Mouse (Mus musculus): ENCODE measurements around the gene Zcchc24. TPM values are rescaled to one million over a fixed set of nuclear protein-coding genes. Genes with fewer than 3 reads are reported as not detected.

The Zcchc24 gene
- polyA plus RNA-seq, 2 experiments, result 5.7 TPM

GRCm38 (mm10) chr14:25665314-25665970 lies 103.4 kb downstream of the Zcchc24 start:
- Histone ChIP-seq H3K27me3 (ENCODE audit: control insufficient read depth, insufficient read depth, low read length) (no peaks in the 10 kb centered on the region), H3K4me2 (ENCODE audit: low read depth) (no peak overlapping the region), H3K36me3 (replicated peaks; ENCODE audit: control insufficient read depth, insufficient read depth, low read depth) (no peaks in the 10 kb centered on the region), H3K9ac (replicated peaks) (no peak overlapping the region), H3K9me3 (ENCODE audit: control insufficient read depth, low read length) (no peaks in the 10 kb centered on the region), H3K4me1 (replicated peaks; ENCODE audit: control insufficient read depth in 2 of 2, insufficient read depth in 2 of 2, low read length in 1 of 2) (peaks cover 4 to 8% of the 10 kb centered on the region in 2 experiments; a peak in 3 of 4 replicates), H3K4me3 (ENCODE audit: insufficient read depth in 1 of 2, low read depth in 2 of 2, low read length in 2 of 2) (no peak overlapping the region), H3K27ac (no peak overlapping the region)
- no peak for TF ChIP-seq EP300 (IDR thresholded peaks at IDR 0.05; ENCODE audit: low read depth)
- no peak for TF ChIP-seq CTCF (IDR thresholded peaks at IDR 0.05; ENCODE audit: low read depth)
- no peak for ATAC-seq (ENCODE audit: insufficient read depth)
- WGBS (ENCODE audit: insufficient replicate concordance), result 80% methylated on average over 19 of the region's 19 CpGs
- no peak for DNase-seq (ENCODE audit: low read depth in 3 of 3, low spot score in 3 of 3)

GRCm38 (mm10) chr14:25664310-25664695 lies 104.5 kb downstream of the Zcchc24 start:
- Histone ChIP-seq H3K4me2 (ENCODE audit: low read depth) (no peak overlapping the region), H3K36me3 (replicated peaks; ENCODE audit: control insufficient read depth, insufficient read depth, low read depth) (peaks cover 2% of the 10 kb centered on the region; the same call in 1 of the 2 replicates), H3K27me3 (ENCODE audit: control insufficient read depth, insufficient read depth, low read length) (no peaks in the 10 kb centered on the region), H3K4me1 (replicated peaks; ENCODE audit: control insufficient read depth in 2 of 2, insufficient read depth in 2 of 2, low read length in 1 of 2) (peaks cover 4 to 8% of the 10 kb centered on the region in 2 experiments; a peak in 3 of 4 replicates), H3K9ac (replicated peaks) (no peak overlapping the region), H3K4me3 (ENCODE audit: insufficient read depth in 1 of 2, low read depth in 2 of 2, low read length in 2 of 2) (no peak overlapping the region), H3K27ac (no peak overlapping the region), H3K9me3 (ENCODE audit: control insufficient read depth, low read length) (no peaks in the 10 kb centered on the region)
- ATAC-seq (ENCODE audit: insufficient read depth) (no peak), DNase-seq (ENCODE audit: low read depth in 3 of 3, low spot score in 3 of 3) (no peak)
- 81% methylated on average over 7 of the region's 7 CpGs for WGBS (ENCODE audit: insufficient replicate concordance)
- no peak for TF ChIP-seq EP300 (IDR thresholded peaks at IDR 0.05; ENCODE audit: low read depth)
- TF ChIP-seq CTCF (IDR thresholded peaks at IDR 0.05; ENCODE audit: low read depth), result no peak

- no peak overlapping the region for H3K4me2 ChIP-seq (ENCODE audit: low read depth)
- H3K36me3 ChIP-seq (replicated peaks; ENCODE audit: control insufficient read depth, insufficient read depth, low read depth), result peaks cover 2% of the 10 kb centered on the region; the same call in 1 of the 2 replicates
- H3K9me3 ChIP-seq (ENCODE audit: control insufficient read depth, low read length), result no peaks in the 10 kb centered on the region
- peaks cover 4 to 8% of the 10 kb centered on the region in 2 experiments; a peak in 3 of 4 replicates for H3K4me1 ChIP-seq (replicated peaks; ENCODE audit: control insufficient read depth in 2 of 2, insufficient read depth in 2 of 2, low read length in 1 of 2)
- H3K27me3 ChIP-seq (ENCODE audit: control insufficient read depth, insufficient read depth, low read length), result no peaks in the 10 kb centered on the region
- H3K4me3 ChIP-seq (ENCODE audit: insufficient read depth in 1 of 2, low read depth in 2 of 2, low read length in 2 of 2), result no peak overlapping the region
- ATAC-seq (ENCODE audit: insufficient read depth) (no peak), DNase-seq (ENCODE audit: low read depth in 3 of 3, low spot score in 3 of 3) (no peak)
- WGBS (ENCODE audit: insufficient replicate concordance), result 80% methylated on average over 7 of the region's 7 CpGs
- H3K27ac ChIP-seq, result no peak overlapping the region
- TF ChIP-seq EP300 (IDR thresholded peaks at IDR 0.05; ENCODE audit: low read depth) (no peak), CTCF (IDR thresholded peaks at IDR 0.05; ENCODE audit: low read depth) (no peak)
- no peak overlapping the region for H3K9ac ChIP-seq (replicated peaks)
Measured at GRCm38 (mm10) chr14:25663649-25664309, 105.1 kb downstream of the Zcchc24 start.

Other genes with a start within 250 kb of the Zcchc24 start
- 42.5 and 44.2 TPM in 2 replicates for gene Ppif, start 74.9 kb downstream of the Zcchc24 start, polyA plus RNA-seq (2012; rRNA removed)
- gene Ppif, start 74.9 kb downstream of the Zcchc24 start, polyA plus RNA-seq (2014; fragmentation: Nextera tagmentation; extraction: Ambion mirVana), result 28.8 and 35.7 TPM in 2 replicates
- gene Anxa11, start 73.1 kb upstream of the Zcchc24 start, polyA plus RNA-seq (2012; rRNA removed), result 4.4 and 4.9 TPM in 2 replicates
- 7.2 and 8.7 TPM in 2 replicates for gene Anxa11, start 73.1 kb upstream of the Zcchc24 start, polyA plus RNA-seq (2014; fragmentation: Nextera tagmentation; extraction: Ambion mirVana)
- gene Plac9a, start 134.1 kb upstream of the Zcchc24 start, polyA plus RNA-seq (2012; rRNA removed), result 0.21 TPM in 1 of 2 replicates, not detected in the other
- 1.2 TPM in 1 of 2 replicates, not detected in the other for gene Plac9a, start 134.1 kb upstream of the Zcchc24 start, polyA plus RNA-seq (2014; fragmentation: Nextera tagmentation; extraction: Ambion mirVana)
- 1.5 and 1.6 TPM in 2 replicates for gene Tmem254a, start 158.6 kb upstream of the Zcchc24 start, polyA plus RNA-seq (2012; rRNA removed)
- gene Tmem254a, start 158.6 kb upstream of the Zcchc24 start, polyA plus RNA-seq (2014; fragmentation: Nextera tagmentation; extraction: Ambion mirVana), result 0.80 and 1.8 TPM in 2 replicates
- gene Cphx1, start 169.3 kb upstream of the Zcchc24 start, polyA plus RNA-seq (2012; rRNA removed), result 0.18 and 0.26 TPM in 2 replicates
- not detected in 2 replicates for gene Cphx1, start 169.3 kb upstream of the Zcchc24 start, polyA plus RNA-seq (2014; fragmentation: Nextera tagmentation; extraction: Ambion mirVana)
- gene Duxbl1, start 209.5 kb upstream of the Zcchc24 start, polyA plus RNA-seq (2012; rRNA removed), result 0.11 TPM in 2 replicates
- gene Duxbl1, start 209.5 kb upstream of the Zcchc24 start, polyA plus RNA-seq (2014; fragmentation: Nextera tagmentation; extraction: Ambion mirVana), result 0.05 and 0.23 TPM in 2 replicates